In the genomic region with DNA sequence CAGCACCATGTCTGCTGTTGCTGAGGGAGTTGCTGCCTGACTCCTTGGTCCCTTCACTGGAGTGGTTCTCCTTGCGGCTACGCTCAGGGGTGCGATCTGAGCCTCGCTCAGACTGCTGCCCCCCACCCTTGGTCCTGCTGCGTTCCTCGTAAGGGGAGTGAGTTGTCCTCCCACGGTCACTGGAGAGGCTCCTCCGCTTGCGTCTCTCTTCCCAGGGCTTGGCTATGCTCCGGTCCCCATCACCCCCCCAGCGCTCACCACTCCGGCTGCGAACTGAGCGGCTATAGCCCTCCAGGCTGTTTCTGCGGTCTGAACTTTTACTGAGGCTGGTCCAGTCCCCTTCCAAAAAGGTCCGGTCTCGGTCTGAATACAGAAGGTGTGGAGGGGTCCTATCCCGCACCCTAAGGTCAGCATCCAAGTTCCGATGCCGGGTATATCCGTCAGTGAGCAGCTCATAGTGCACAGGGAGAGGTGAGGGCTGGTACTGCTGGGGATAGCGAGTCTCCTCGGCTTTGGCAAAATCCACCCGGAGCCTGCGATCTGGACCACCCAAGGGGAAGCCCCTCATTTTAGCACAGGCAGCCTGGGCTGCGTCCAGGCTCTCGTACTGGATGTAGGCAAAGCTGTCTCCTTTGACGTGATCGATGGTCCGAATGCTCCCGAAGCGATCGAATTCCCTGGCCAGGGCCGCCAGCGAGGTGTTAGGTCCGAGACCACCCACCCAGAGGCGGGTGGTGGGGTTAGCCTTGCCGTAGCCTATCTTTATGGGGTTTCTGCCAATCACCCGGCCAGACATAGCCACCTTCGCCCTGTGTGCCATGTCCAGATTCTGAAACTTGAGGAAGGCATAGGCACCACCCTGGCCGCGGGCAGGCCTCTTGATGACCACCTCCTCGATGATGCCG, we compare ENCODE assay signal across 7 mouse cellular contexts. TPM values are rescaled to one million over a fixed set of nuclear protein-coding genes. Genes with fewer than 3 reads are reported as not detected.
DNase-seq lines count a peak whose midpoint lies in the region; ATAC-seq lines count a peak whose summit lies in the region.

No protein-coding gene starts in this region.

- H3K4me1 ChIP-seq in heart, embryonic 16.5 days (ENCODE audit: control insufficient read depth, insufficient read depth, low read length), result peaks cover 37% of the 10 kb centered on the region
- peaks cover 77% of the 10 kb centered on the region for H3K4me1 ChIP-seq in liver, embryonic 15.5 days (replicated peaks)

- peak; percentile 18 for DNase-seq in ovary, postnatal 36 days (ENCODE audit: low spot score)
- DNase-seq in ovary, adult 18-20 months (ENCODE audit: low spot score), result no peak
- DNase-seq in embryo, embryonic 10 days (ENCODE audit: low spot score), result peak; percentile 74
- DNase-seq in testis, postnatal 10 days (ENCODE audit: low spot score), result peak; percentile 54
- no peak for DNase-seq in T-cell, adult 2 months (ENCODE audit: low spot score)

- no peaks in the 10 kb centered on the region for H3K27me3 ChIP-seq in heart, embryonic 16.5 days (ENCODE audit: control insufficient read depth, insufficient read depth, low read length)
- H3K27me3 ChIP-seq in liver, embryonic 15.5 days, result no peaks in the 10 kb centered on the region

- H3K27ac ChIP-seq in heart, embryonic 16.5 days (ENCODE audit: low read length), result no peak overlapping the region
- peak overlapping the region; percentile 95; the same call in 1 of the 2 replicates for H3K27ac ChIP-seq in liver, embryonic 15.5 days (replicated peaks)

- peak overlapping the region; percentile 79 for H3K4me2 ChIP-seq in heart, embryonic 16.5 days (ENCODE audit: low read depth, low read length)
- H3K4me2 ChIP-seq in liver, embryonic 15.5 days, result peak overlapping the region; percentile 95

- 23% methylated on average over 44 of the region's 44 CpGs for WGBS in heart, embryonic 16.5 days
- WGBS in liver, embryonic 15.5 days (ENCODE audit: insufficient replicate concordance), result 49% methylated on average over 44 of the region's 44 CpGs

- peak overlapping the region; percentile 79 for H3K4me3 ChIP-seq in heart, embryonic 16.5 days (ENCODE audit: low read length)
- peak overlapping the region; percentile 93 for H3K4me3 ChIP-seq in liver, embryonic 15.5 days (replicated peaks)

- H3K9ac ChIP-seq in heart, embryonic 16.5 days (ENCODE audit: low read length), result peak overlapping the region; percentile 92
- H3K9ac ChIP-seq in liver, embryonic 15.5 days, result peak overlapping the region; percentile 93

- ATAC-seq in heart, embryonic 16.5 days (replicated peaks; ENCODE audit: extremely low read depth, insufficient read depth, low FRiP score), result no peak
- no peak for ATAC-seq in liver, embryonic 15.5 days (ENCODE audit: insufficient read depth)

- H3K9me3 ChIP-seq in heart, embryonic 16.5 days (replicated peaks; ENCODE audit: control insufficient read depth, low read length), result no peaks in the 10 kb centered on the region
- no peaks in the 10 kb centered on the region for H3K9me3 ChIP-seq in liver, embryonic 15.5 days (replicated peaks)

- H3K36me3 ChIP-seq in heart, embryonic 16.5 days (ENCODE audit: control insufficient read depth, insufficient read depth), result peaks cover 25% of the 10 kb centered on the region
- H3K36me3 ChIP-seq in liver, embryonic 15.5 days (replicated peaks), result peaks cover 74% of the 10 kb centered on the region

RNA-seq across cellular contexts. Expression of gene Rbm15b, which starts 2.0 kb away (rescaled TPM):
- 3.9 and 4.6 TPM in 2 replicates for polyA plus RNA-seq in heart, embryonic 16.5 days (2015; fragmentation: Nextera tagmentation; extraction: Ambion mirVana)
- 2.6 and 3.1 TPM in 2 replicates for polyA plus RNA-seq in liver, embryonic 15.5 days (2015; fragmentation: Nextera tagmentation; extraction: Ambion mirVana)

RNA-seq across cellular contexts. Expression of gene Manf, which starts 6.5 kb away (rescaled TPM):
- 189 and 245 TPM in 2 replicates for polyA plus RNA-seq in heart, embryonic 16.5 days (2015; fragmentation: Nextera tagmentation; extraction: Ambion mirVana)
- 135 and 152 TPM in 2 replicates for polyA plus RNA-seq in liver, embryonic 15.5 days (2015; fragmentation: Nextera tagmentation; extraction: Ambion mirVana)

Comparison
In these comparisons a context has a peak if more than half of its experiments do, and no peak if none do; other contexts are left out.
1. DNase-seq: peak in ovary, postnatal 36 days (single experiment), embryo, embryonic 10 days (single experiment) and testis, postnatal 10 days (single experiment); none in ovary, adult 18-20 months (single experiment) and T-cell, adult 2 months (single experiment).